Mouse (Mus musculus) ES-Bruce4 (cell line): ENCODE measurements around the gene Fes.

ENCODE experiments used
- CTCF ChIP-seq: IDR thresholded peaks from one replicate; pipeline ENCODE4 v1.8.1; 2011; ENCODE audit warnings: low read depth, low read length
- EP300 ChIP-seq: IDR thresholded peaks from 2 replicates; pipeline ENCODE4 v1.6.1; 2011; ENCODE audit warnings: low read depth, low read length; ENCODE audit not compliant: insufficient read depth

- TF ChIP-seq CTCF (no peak), EP300 (no peak)
These were observed 12.8 kb upstream of the Fes start for GRCm38 (mm10) chr7:80400571-80400970.
